Mouse (Mus musculus) lung, postnatal 0 days (tissue): ENCODE measurements around the gene Calu.

Experiments used
- CTCF ChIP-seq: IDR thresholded peaks from 2 replicates; pipeline ENCODE4 v1.5.1; 2016; ENCODE audit warnings: antibody characterized with exemption, mild to moderate bottlenecking
- EP300 ChIP-seq: IDR thresholded peaks from 2 replicates; pipeline ENCODE4 v1.6.1; 2016; ENCODE audit warnings: antibody characterized with exemption, mild to moderate bottlenecking, control low read depth

- TF ChIP-seq CTCF (no peak), EP300 (no peak)
Measured at GRCm38 (mm10) chr6:29382442-29382841, 34.6 kb downstream of the Calu start.
